Mouse (Mus musculus) liver, postnatal 0 days (tissue): ENCODE data around the gene Selenom.

ENCODE experiments used
- CTCF ChIP-seq: sonication (generic); IDR thresholded peaks from 2 replicates; pipeline ENCODE4 v1.5.1; 2016; ENCODE audit warnings: antibody characterized with exemption, low read depth
- EP300 ChIP-seq: IDR thresholded peaks from 2 replicates; pipeline ENCODE4 v1.6.1; 2016; ENCODE audit warnings: antibody characterized with exemption, low read depth, mild to moderate bottlenecking

DNA sequence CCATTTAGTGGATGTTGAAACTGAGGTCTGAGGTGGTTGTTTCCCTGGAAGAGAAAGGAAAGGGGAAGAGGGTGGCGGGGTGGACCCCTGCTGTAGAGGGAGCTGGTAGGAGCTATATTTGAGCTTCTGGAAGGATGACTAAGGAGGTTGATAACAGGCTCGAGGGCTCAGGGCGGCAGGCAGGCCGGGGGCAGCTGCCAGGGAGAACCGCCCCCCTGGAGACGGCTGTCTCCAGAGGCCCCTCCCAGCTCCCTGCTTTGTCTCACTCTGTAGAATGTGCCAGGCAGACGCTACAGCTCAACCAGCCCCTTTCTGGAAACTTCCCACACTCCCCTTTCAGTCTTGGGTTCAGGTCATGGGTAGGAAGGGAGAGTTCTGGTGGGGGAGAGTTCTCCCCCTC, 6.3 kb upstream of the Selenom start:
- TF ChIP-seq EP300 = no peak
- TF ChIP-seq CTCF = no peak
